16 mouse cellular contexts compared by ENCODE assay signal in genomic region chr12:84790853-84791252, GRCm38 (mm10).
"Had no signal": no experiment of that assay in that cellular context is flagged by ENCODE, and none has a peak within 500 bp of the region (broad histone marks: within the 10 kb centered on the region; RNA-seq: fewer than 3 reads in every experiment).

No protein-coding gene starts in this region.

- H3K27ac ChIP-seq: left cerebral cortex, adult 2 months; limb, embryonic 12.5 days; liver, embryonic 13.5 days; macrophage; midbrain, embryonic 15.5 days; neural tube, embryonic 13.5 days; stomach, embryonic 15.5 days had no signal

- H3K36me3 ChIP-seq: limb, embryonic 12.5 days; liver, embryonic 13.5 days; midbrain, embryonic 15.5 days; neural tube, embryonic 13.5 days; stomach, embryonic 15.5 days had no signal

- H3K4me3 ChIP-seq: left cerebral cortex, adult 2 months; limb, embryonic 12.5 days; liver, embryonic 13.5 days; megakaryocyte, embryonic 14.5 days; midbrain, embryonic 15.5 days; neural tube, embryonic 13.5 days; stomach, embryonic 15.5 days had no signal

- DNase-seq: liver; liver, embryonic 13.5 days; liver, postnatal 0 days; lung, postnatal 14 days; right cerebral cortex, postnatal 14 days; thymus, adult 2 months; thymus, postnatal 25 days had no signal

- H3K9me3 ChIP-seq: limb, embryonic 12.5 days; liver, embryonic 13.5 days; megakaryocyte, embryonic 14.5 days; midbrain, embryonic 15.5 days; neural tube, embryonic 13.5 days; stomach, embryonic 15.5 days had no signal

- H3K4me1 ChIP-seq: limb, embryonic 12.5 days; liver, embryonic 13.5 days; midbrain, embryonic 15.5 days; neural tube, embryonic 13.5 days had no signal

- ATAC-seq: intestine, embryonic 16.5 days; liver, postnatal 0 days; midbrain, embryonic 15.5 days had no signal

- H3K4me2 ChIP-seq: limb, embryonic 12.5 days; liver, embryonic 13.5 days; midbrain, embryonic 11.5 days; midbrain, embryonic 15.5 days; neural tube, embryonic 13.5 days; stomach, embryonic 15.5 days had no signal

- H3K9ac ChIP-seq: limb, embryonic 12.5 days; liver, embryonic 13.5 days; liver, postnatal 0 days; midbrain, embryonic 15.5 days; neural tube, embryonic 13.5 days; stomach, embryonic 15.5 days had no signal

- H3K27me3 ChIP-seq: midbrain, embryonic 15.5 days; neural tube, embryonic 13.5 days; stomach, embryonic 15.5 days had no signal
